Mouse (Mus musculus): ENCODE measurements around the gene Specc1.

The Specc1 gene

GRCm38 (mm10) chr11:61970901-61971300, 14.3 kb downstream of the Specc1 start:
- no peak for DNase-seq

- no peak for DNase-seq
These were observed 15.1 kb downstream of the Specc1 start for GRCm38 (mm10) chr11:61971441-61972221.

GRCm38 (mm10) chr11:61974106-61974707, 17.6 kb downstream of the Specc1 start:
- DNase-seq: no peak

- DNase-seq: no peak
These were observed 19.2 kb downstream of the Specc1 start for GRCm38 (mm10) chr11:61975783-61976182.

- DNase-seq: no peak
These were observed 24.7 kb downstream of the Specc1 start for GRCm38 (mm10) chr11:61981285-61981684.

- DNase-seq: no peak
These were observed 26.3 kb downstream of the Specc1 start for GRCm38 (mm10) chr11:61982828-61983227.

- DNase-seq: no peak
These were observed 30.4 kb downstream of the Specc1 start for GRCm38 (mm10) chr11:61986939-61987338.

GRCm38 (mm10) chr11:61989647-61990046, 33.1 kb downstream of the Specc1 start:
- no peak for DNase-seq

- no peak for DNase-seq
These were observed 35.0 kb downstream of the Specc1 start for GRCm38 (mm10) chr11:61991576-61991975.

GRCm38 (mm10) chr11:61992671-61993285, 36.2 kb downstream of the Specc1 start:
- no peak for DNase-seq

GRCm38 (mm10) chr11:61999501-61999900, 42.9 kb downstream of the Specc1 start:
- no peak for DNase-seq

GRCm38 (mm10) chr11:62000099-62000498, 43.5 kb downstream of the Specc1 start:
- no peak for DNase-seq

- no peak for DNase-seq
These were observed 45.4 kb downstream of the Specc1 start for GRCm38 (mm10) chr11:62001977-62002376.

- DNase-seq: no peak
These were observed 48.3 kb downstream of the Specc1 start for GRCm38 (mm10) chr11:62004881-62005240.

- DNase-seq: peak; percentile 21 to 29
These were observed 48.8 kb downstream of the Specc1 start for GRCm38 (mm10) chr11:62005241-62005910.

- no peak for DNase-seq
These were observed 49.3 kb downstream of the Specc1 start for GRCm38 (mm10) chr11:62005911-62006260.

- no peak for DNase-seq
These were observed 50.1 kb downstream of the Specc1 start for GRCm38 (mm10) chr11:62006680-62007079.

- no peak for DNase-seq
These were observed 51.4 kb downstream of the Specc1 start for GRCm38 (mm10) chr11:62007984-62008383.

- DNase-seq: no peak
These were observed 54.2 kb downstream of the Specc1 start for GRCm38 (mm10) chr11:62010625-62011231.

- no peak for DNase-seq
These were observed 55.5 kb downstream of the Specc1 start for GRCm38 (mm10) chr11:62012039-62012438.

GRCm38 (mm10) chr11:62013449-62013848, 56.9 kb downstream of the Specc1 start:
- DNase-seq: no peak

GRCm38 (mm10) chr11:62015071-62015654, 58.6 kb downstream of the Specc1 start:
- DNase-seq: no peak

GRCm38 (mm10) chr11:62016985-62017384, 60.4 kb downstream of the Specc1 start:
- DNase-seq: no peak

All from thymus, postnatal 36 days (tissue).